Mouse (Mus musculus) C2C12 (cell line): ENCODE measurements at regions not wholly inside any gene's neighbourhood (a gene's known extent, or its start where the extent isn't known, plus 50 kb on each side); places are given as distances from the start of the nearest gene placed in this dataset.

ENCODE experiments used
- CEBPB ChIP-seq: IDR thresholded peaks from one replicate; pipeline ENCODE4 v1.6.1; 2011; ENCODE audit warnings: low read depth, mild to moderate bottlenecking, control low read depth, moderate library complexity
- CTCF ChIP-seq: IDR thresholded peaks from one replicate; pipeline ENCODE4 v1.5.1; 2011; ENCODE audit not compliant: control insufficient read depth, insufficient read depth, insufficient read length
- MAX ChIP-seq: IDR thresholded peaks from one replicate; pipeline ENCODE4 v1.6.1; 2011; ENCODE audit warnings: mild to moderate bottlenecking, control low read depth
- MYOD1 ChIP-seq: IDR thresholded peaks from one replicate; pipeline ENCODE4 v1.6.1; 2011; ENCODE audit warnings: low read depth; ENCODE audit not compliant: control insufficient read depth, insufficient read length
- MYOG ChIP-seq: IDR thresholded peaks from one replicate; pipeline ENCODE4 v1.6.1; 2011; ENCODE audit not compliant: control insufficient read depth, insufficient read length; ENCODE audit errors: extremely low read depth
- USF1 ChIP-seq: IDR thresholded peaks from one replicate; pipeline ENCODE4 v1.6.1; 2011; ENCODE audit warnings: low read depth, mild to moderate bottlenecking, control low read depth, moderate library complexity

- no peak for TF ChIP-seq CTCF
- no peak for TF ChIP-seq MAX
- TF ChIP-seq MYOG = no peak
- TF ChIP-seq USF1 = no peak
- no peak for TF ChIP-seq MYOD1
- TF ChIP-seq CEBPB = no peak
These were observed 141.7 kb upstream of the Tbca start for GRCm38 (mm10) chr13:94646781-94647555.
